Mouse (Mus musculus) erythroblast, embryonic 14.5 days (primary cell): Measurements from ENCODE around the gene Zfp37. TPM values are rescaled to one million over a fixed set of nuclear protein-coding genes. Genes with fewer than 3 reads are reported as not detected.

Source experiments
- H3K27me3 ChIP-seq: 2 replicates; pipeline ENCODE4 v1.6.1; 2012; ENCODE audit warnings: inconsistent platforms; ENCODE audit not compliant: control insufficient read depth
- H3K36me3 ChIP-seq: 2 replicates; pipeline ENCODE4 v1.6.1; 2012; ENCODE audit warnings: mild to moderate bottlenecking, inconsistent platforms; ENCODE audit not compliant: control insufficient read depth
- H3K4me1 ChIP-seq: 2 replicates; pipeline ENCODE4 v1.6.1; 2012; ENCODE audit warnings: inconsistent platforms; ENCODE audit not compliant: control insufficient read depth
- H3K4me3 ChIP-seq: replicated peaks from 2 replicates; pipeline ENCODE3; 2012; ENCODE audit warnings: moderate library complexity, mild to moderate bottlenecking, inconsistent platforms
- H3K9me3 ChIP-seq: 2 replicates; pipeline ENCODE4 v1.6.1; 2012; ENCODE audit warnings: low read length, inconsistent platforms, mixed read lengths; ENCODE audit not compliant: control insufficient read depth
- GATA1 ChIP-seq: IDR thresholded peaks from 2 replicates; pipeline ENCODE4 v1.6.1; 2012; ENCODE audit warnings: low read length, inconsistent platforms, mixed read lengths
- TAL1 ChIP-seq: IDR thresholded peaks from 3 replicates; pipeline ENCODE4 v1.6.1; 2012; ENCODE audit warnings: low read length, inconsistent platforms, mixed read lengths
- polyA plus RNA-seq: library from polyadenylated mRNA; stranded (reverse); fragments of >175 nt; gene quantifications from 2 replicates; pipeline ENCODE4 v1.2.3, GENCODE M21; 2012

Gene Zfp37
- polyA plus RNA-seq, 1 experiment: not detected

GRCm38 (mm10) chr4:62158401-62158800, 72.4 kb downstream of the Zfp37 start:
- H3K4me3 ChIP-seq: no peak overlapping the region
- no peak for TF ChIP-seq TAL1
- TF ChIP-seq GATA1: no peak
- H3K27me3 ChIP-seq: no peaks in the 10 kb centered on the region
- no peaks in the 10 kb centered on the region for H3K4me1 ChIP-seq
- no peaks in the 10 kb centered on the region for H3K9me3 ChIP-seq
- H3K36me3 ChIP-seq: no peaks in the 10 kb centered on the region

DNA sequence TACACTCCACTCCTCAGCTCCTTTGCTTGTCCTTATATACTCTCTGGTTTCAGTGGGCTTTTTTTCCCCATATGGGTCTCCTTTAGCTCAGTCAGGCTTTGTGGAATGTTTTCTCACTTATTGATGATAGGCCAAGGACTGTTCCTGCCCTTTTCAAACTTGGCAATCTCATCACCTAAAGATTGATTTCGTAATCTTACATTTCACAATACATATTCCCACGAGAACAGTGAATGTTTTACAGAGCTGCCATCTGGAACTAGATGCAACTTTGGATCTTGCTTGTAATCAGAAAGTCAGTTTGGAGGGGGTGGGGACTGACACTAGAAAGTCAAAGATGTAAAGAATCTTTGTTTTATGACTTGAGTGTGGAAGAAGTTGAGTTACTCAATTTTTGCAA, 80.0 kb downstream of the Zfp37 start, which contains the start of gene Mup21:
Gene Mup21, minus strand, starts transcription at position 53 of the 400 bp plus-strand sequence.
- no peaks in the 10 kb centered on the region for H3K4me1 ChIP-seq
- H3K4me3 ChIP-seq: no peak within 1 kb of the TSS
- peaks cover 5% of the 10 kb centered on the region for H3K9me3 ChIP-seq
- TF ChIP-seq GATA1 (no peak), TAL1 (no peak)
- H3K27me3 ChIP-seq: no peaks in the 10 kb centered on the region
- no peaks in the 10 kb centered on the region for H3K36me3 ChIP-seq

Other genes with a start within 250 kb of the Zfp37 start
- not detected in 2 replicates for gene Mup20, start 176.9 kb downstream of the Zfp37 start, polyA plus RNA-seq
- gene Mup3, start 143.7 kb downstream of the Zfp37 start, polyA plus RNA-seq: not detected in 2 replicates
- not detected in 2 replicates for gene Mup21, start 80.2 kb downstream of the Zfp37 start, polyA plus RNA-seq
- gene Slc31a2, start 31.5 kb upstream of the Zfp37 start, polyA plus RNA-seq: not detected in 2 replicates
- 1.4 TPM in 2 replicates for gene Fkbp15, start 129.5 kb upstream of the Zfp37 start, polyA plus RNA-seq
- 0.09 and 0.15 TPM in 2 replicates for gene Slc31a1, start 129.7 kb upstream of the Zfp37 start, polyA plus RNA-seq
- 1.4 and 2.1 TPM in 2 replicates for gene Cdc26, start 177.6 kb upstream of the Zfp37 start, polyA plus RNA-seq
- 0.17 TPM in 2 replicates for gene Prpf4, start 177.8 kb upstream of the Zfp37 start, polyA plus RNA-seq
- not detected in 2 replicates for gene Rnf183, start 204.2 kb upstream of the Zfp37 start, polyA plus RNA-seq
- not detected in 2 replicates for gene Wdr31, start 239.8 kb upstream of the Zfp37 start, polyA plus RNA-seq
- 0.03 TPM in 1 of 2 replicates, not detected in the other for gene Bspry, start 249.0 kb upstream of the Zfp37 start, polyA plus RNA-seq